Mouse (Mus musculus): ENCODE measurements around the gene Psenen.

GRCm38 (mm10) chr7:30598786-30599185 lies 35.4 kb upstream of the Psenen start, which contains the start of gene Zbtb32:
- TF ChIP-seq POLR2A (IDR thresholded peaks at IDR 0.05; ENCODE audit: borderline replicate concordance, low read depth, low read length) (no peak), CTCF (IDR thresholded peaks at IDR 0.05; ENCODE audit: low read depth, low read length) (no peak)
